Mouse (Mus musculus): ENCODE measurements around the gene Endou.

The Endou gene

DNA sequence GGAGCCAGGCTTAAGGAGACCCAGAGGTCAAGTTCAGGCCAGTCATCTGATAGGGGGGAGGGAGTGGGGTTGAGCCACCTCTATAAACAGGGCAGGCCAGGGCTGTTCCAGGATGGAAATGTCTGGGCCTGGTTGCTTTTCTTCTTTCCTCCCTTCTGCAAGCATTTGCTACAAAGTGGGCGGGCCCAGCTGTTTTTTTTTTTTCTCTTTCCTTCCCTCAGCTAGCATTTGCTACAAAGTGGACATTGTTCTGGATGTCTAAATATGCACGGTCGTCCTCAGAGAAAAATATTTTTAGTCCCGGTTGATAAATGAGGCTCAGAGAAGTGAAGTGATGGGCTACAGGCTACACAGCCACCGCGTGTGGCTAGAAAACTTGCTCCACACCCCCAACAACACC is 23.3 kb upstream of the Endou start:
- DNase-seq (ENCODE audit: low spot score), result no peak

DNA sequence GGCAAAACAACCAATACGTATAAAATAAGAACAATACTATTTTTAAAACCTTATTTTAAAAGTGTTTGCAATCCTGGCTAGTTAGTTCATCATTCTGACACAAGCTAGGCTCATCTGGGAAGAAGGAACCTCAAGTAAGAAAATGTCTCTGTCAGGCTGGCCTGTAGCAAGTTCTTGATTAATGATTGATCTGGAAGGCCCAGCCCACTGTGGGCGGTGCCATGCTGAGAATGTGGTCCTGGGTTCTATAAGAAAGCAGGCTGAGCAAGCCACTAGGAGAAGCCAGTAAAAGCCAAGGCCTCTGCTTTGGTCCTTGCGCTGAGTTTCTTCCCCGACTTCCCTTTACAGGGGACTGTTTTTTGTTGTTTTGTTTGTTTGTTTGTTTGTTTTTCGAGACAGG is 21.4 kb upstream of the Endou start:
- no peak for DNase-seq (ENCODE audit: low spot score)

DNA sequence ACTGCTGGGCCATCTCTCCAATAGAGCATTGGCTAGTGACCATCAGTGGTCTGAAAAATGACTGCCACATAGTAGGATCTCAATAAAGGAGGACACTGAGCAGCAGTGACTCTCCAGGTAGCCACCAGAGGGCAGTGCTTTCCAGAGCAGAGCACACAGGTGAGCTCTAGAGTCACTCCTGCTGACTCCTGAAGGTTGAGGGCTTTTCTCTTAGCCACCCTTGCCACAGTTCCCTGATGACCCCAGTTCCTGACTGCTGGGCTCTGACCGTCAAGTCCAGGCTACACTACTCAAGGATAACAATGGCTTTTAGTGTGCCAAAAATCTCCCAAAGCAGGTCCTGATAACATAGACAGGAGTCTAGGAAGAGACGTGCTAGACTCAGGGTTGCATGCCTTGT is 20.5 kb upstream of the Endou start:
- DNase-seq (ENCODE audit: low spot score), result no peak

DNA sequence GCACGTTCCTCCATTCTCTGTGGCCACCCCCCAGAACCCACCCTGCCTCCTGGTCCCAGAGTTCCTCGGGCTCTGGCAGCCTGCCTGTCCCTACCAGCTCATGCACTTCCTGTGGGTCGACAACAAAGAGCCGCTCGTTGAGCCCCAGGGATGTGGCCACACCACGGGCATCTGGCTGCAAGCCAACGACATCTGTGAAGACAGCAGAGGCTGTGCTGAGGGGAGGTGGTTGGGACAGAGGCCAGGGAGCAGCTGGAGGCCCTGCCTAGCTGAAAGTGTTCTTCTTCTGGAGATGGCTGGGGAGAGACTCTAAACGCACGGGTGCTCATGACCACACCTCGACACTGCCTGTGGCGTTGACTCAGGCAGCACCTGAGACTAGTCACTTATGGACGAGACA is 19.6 kb upstream of the Endou start:
- peak; percentile 60 for DNase-seq (ENCODE audit: low spot score)

DNA sequence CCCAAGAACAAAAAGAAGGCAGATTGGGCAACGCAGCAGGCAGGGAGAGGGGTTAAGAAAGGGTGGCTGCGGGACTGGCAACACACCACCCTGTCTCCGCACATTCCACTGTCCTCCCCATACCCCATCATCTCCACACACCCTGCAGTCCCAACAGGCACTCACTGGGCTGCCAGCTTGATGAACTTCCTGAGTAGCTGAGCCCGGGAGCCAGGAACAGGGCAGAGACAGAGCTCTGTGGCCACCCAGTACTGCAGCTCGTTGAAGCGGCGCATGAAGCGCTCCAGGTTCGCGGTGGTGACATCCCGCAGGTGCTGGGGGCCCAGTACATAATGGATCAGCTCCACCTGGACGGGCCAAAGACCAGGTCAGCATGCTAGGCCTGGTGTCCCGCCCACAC is 18.7 kb upstream of the Endou start:
- DNase-seq (ENCODE audit: low spot score), result no peak

DNA sequence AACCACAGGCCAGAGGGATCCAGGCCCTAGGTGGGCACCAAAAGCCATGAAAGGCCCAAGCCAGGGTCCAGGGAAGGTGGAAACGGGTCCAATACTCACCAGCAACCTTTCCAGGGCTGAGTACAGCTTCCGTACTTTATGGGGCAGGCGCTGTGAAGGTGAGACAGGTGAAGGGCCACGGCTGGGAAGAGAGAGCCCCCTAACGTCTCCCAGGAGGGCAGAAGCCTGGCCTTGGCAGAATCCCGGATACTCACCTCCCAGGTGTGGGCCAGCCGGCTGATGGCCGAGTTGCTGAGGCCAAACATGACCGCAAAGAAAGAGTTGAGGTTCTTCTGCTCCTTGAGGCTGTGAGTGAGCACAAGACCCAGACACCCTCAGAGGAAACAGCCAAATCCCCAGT is 18.3 kb upstream of the Endou start:
- DNase-seq (ENCODE audit: low spot score), result no peak

DNA sequence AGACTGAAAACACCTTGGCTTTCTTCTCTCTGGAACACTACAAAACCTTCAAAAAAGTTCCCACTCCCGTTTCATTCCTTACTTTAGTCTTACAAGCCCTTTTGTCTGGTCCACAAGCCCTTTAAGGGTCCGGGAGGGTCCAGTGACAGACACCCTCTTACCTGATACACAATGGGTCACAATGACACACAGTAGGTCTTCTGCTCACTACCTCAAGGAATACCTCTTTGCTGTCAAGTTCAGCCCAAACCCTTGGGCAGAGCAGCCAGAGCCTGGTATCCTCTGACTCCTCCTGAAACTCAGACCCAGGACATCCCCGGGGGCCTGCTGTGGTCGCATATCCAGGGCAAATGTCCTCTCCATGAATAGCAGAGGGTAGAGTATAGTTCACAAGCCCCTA is 17.8 kb upstream of the Endou start:
- no peak for DNase-seq (ENCODE audit: low spot score)

DNA sequence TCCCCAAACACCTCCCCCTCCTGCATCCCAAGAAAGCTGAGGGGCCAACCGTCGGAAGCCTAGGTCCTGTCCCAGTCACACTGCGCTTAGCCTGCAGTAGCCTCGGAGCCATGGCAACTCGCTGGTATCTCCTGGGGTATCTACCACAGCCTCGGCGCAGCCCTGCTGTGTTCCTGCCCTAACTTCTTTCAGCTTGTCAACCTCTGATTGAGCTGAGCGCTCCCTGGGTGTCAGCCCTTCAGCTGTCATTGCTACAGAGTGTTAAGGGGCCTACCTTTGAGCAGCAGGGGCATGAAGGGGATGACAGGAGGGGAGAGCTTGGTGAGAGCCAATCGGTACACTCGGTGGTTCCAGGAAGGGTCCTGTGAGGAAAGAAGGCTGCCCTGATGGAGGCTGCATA is 17.2 kb upstream of the Endou start:
- DNase-seq (ENCODE audit: low spot score), result no peak

DNA sequence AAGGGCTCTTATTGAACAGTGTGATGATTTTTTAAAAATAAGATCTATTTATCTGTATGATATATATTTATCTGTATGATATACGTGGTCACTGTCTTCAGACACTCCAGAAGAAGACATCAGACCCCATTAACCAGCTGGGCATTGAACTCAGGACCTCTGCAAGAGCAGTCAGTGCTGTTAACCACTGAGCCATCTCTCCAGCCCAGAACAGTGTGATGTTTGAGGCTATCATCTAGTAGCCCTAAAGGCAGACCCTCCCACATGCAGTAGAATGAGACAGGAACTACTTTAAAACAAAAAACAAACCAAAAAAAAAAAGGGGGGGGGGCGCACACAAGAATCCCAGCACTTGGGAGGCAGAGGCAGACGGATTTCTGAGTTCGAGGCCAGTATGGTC is 16.3 kb upstream of the Endou start:
- DNase-seq (ENCODE audit: low spot score), result no peak

DNA sequence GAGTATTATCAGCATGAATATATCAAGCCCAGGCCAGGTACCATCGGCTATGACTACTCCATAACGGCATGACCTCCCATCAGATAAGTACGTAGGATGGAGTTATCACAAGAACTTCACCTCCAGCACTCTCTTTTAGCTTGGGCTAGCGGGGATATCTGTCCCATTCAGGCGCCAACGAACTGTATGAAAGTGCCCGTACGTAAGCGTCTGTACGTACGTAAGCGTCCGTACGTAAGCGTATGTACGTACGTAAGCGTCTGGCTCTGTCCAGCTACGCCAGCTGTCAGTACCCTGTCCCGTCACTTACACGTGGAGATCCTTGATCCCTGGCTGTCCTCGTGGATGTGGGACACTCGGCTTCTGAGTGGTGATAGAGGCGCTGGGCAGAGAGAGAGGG is 15.6 kb upstream of the Endou start:
- no peak for DNase-seq (ENCODE audit: low spot score)

DNA sequence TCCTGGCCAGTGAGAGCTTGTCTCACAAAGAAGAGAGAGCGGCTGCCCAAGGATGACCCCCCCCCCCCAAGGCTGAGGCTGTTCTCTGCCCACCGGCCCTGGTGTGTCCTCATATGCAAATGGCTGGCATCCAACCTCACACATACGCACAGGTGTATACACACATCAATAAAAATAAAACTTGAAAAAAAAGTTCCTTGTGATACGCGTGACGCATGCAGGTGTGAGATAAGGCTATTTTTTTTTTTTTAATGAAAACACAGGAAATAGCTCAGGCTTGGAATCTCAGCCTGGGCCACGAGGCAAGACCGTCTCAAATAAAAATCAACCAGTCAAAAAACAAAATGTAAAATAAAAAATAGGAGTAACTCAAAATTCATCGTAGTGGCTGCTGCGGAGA is 15.1 kb upstream of the Endou start:
- DNase-seq (ENCODE audit: low spot score), result no peak

DNA sequence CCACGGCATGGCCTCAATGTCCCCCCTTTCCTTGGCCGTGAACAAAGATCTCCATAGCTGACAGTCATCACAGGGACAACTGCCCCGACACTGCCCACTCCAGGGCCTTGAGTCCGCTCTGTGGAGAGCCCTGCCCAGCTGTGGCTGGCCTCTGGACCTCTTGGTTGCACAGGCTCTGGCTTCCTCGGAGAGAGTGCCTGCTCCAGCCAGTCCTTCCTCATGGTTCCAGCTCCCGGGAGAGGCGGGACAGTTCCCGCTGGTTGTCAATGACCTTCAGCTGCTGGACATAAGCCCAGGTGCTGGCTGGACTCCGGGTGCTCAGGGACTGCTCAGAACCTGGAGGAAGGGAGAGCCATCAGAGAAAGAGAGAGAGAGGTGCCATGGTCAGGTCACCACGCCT is 14.2 kb upstream of the Endou start:
- DNase-seq (ENCODE audit: low spot score), result no peak

DNA sequence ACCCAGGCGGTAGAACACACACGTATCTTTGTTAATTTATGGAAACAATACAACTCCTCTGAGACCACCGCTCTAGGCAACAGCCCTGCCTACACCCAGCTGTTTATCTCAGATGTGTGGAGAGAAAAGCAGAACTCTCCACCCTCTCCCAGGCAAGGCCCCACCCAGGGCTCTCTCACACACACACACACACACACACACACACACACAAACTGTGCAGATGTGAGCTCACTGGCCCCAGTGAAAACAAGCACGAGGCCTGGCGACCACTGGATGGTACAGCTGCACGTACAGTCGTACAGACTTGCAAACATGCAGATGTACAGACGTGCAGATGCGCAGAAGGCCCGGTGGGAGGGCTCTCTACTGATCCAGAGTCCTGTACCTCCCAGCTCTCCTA is 13.8 kb upstream of the Endou start:
- DNase-seq (ENCODE audit: low spot score), result no peak

DNA sequence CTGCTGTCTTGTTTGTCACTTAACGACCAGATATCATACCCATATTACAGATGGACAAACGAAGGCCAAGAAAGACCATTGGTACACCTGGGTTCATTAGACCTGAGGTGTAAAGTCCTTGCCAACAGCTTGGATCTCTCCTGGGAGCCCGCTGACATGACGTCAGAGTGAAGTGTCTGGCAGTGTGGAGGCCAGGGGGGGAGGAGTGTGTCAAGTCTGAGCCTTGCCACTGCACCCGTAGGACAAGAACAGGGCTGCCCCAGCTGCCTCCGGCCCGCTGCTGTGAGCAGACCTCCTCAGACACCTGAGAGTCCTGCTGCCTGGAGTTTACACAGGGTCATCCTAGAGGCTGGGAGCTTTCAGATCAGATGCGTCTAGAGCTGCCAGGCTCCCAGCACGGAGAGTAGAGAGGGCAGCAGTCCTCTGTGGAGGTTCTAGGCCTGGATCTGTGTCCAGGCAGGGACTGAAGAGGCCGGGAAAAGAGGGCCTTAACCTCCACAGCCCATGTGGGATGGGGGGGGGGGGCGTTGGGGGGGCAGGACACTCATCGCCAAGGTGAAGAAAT is 12.9 kb upstream of the Endou start:
- DNase-seq (ENCODE audit: low spot score), result no peak

DNA sequence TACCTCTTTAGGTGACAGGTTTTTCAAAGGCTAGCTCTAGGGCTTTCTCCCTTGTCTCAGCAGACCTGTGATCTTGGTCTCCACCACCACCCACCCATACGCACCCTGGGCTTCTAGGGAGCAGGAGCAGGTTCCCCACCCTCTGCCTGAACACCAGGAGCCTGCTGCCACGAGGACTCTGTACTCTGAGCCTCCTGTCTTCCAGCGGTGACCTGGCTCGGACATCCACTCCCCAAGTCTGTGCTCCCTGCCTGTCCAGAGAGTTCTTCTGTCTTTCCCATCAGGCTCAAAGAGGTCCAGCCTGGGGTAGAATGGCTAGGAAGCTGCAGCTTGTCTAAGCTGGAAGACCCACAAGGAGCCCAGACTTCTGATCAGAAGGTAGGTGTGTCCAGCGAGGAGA is 12.1 kb upstream of the Endou start:
- no peak for DNase-seq (ENCODE audit: low spot score)

DNA sequence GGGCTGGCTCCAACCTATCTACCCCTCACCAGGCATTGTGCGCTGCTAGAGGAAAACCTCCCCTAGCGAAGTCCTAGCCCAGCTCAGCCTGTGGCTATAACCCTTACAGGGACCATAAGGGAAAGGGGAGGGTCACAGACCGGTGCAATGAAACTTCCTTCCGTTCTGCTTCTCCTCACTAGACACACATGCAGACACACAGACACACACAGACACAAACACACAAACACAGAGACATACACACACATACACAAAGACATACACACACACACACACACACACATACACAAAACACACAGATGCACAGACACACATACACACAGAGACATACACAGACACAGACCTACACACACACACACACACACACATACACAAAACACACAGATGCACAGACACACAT is 11.5 kb upstream of the Endou start:
- no peak for DNase-seq (ENCODE audit: low spot score)

DNA sequence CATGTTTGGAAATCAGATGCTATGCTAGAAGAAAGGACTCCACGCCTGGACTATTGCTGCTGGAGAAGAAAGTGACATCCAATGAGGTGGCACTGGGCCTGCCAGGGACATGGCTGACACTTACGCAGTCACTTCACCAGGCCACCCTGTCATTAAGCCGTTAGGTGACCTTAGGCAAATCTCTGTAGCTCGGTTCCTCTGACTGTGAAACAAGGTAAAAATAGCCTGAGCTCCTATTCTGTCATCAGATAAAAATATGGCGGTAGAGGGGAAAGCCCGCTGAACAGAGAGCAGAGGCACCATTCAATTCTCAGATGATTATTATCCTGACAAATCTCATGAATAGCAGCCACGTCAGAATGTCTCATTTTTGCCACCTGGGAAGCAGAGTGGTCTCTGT is 10.9 kb upstream of the Endou start:
- DNase-seq (ENCODE audit: low spot score), result no peak

DNA sequence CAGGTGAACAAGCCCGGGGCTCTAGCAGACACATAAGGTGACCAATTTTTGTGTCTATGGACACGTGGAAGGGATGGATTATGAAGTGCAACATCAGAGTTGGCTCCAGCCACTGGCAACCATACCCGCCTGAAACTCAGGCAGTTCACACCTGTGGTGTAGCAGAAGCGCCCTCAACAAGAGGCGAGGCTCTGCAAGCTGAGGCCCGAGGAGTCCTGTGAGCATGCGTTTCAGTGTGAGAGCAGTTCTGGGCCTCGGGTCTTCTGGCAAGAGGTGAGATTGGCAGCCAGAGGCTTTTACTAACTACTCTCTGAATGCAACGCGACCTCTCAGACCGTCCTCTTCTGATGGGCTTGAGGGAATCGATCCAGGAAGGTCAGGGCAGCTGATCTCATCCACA is 10.5 kb upstream of the Endou start:
- DNase-seq (ENCODE audit: low spot score), result no peak

DNA sequence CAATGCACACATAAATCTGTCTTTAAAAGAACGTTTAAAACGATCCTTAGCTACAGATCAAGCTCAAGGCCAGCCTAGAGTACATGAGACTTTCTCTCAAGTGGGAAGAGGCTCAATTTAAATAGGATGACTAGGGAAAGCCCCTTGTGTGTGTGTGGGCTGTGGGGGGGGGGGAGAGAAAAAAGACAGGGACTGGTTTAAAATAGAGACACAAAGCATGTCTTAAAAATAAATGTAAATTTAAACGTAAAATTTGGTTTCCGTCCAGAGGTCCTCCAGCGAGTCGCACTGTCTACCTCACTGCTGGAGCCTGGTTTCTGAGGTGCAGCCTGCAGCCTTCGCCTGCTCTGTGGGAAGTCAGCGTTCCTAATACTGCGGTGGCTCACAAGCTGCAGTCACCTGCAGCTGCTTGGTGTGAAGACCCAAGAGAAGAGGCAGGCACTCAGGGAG is 9.2 kb upstream of the Endou start:
- no peak for DNase-seq (ENCODE audit: low spot score)

DNA sequence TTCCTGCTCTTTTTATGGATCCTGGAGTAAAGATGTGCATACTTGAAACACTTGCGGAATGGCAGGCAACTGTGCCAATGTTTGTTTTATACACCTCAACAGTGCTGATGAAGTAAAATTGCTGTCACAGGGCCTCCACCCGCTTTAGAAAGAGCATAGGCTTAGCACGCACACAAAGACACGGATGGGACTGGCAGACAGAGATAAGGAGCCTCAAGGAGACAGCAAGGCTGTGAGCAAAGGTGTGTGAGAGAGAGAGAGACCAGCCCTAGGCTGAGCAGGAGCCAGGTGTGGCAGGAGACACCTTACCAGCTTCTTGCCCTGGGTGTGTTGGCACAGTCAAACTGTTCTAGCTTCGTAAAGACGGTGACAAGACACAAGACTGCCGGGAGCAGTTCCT is 7.8 kb upstream of the Endou start:
- no peak for DNase-seq (ENCODE audit: low spot score)

DNA sequence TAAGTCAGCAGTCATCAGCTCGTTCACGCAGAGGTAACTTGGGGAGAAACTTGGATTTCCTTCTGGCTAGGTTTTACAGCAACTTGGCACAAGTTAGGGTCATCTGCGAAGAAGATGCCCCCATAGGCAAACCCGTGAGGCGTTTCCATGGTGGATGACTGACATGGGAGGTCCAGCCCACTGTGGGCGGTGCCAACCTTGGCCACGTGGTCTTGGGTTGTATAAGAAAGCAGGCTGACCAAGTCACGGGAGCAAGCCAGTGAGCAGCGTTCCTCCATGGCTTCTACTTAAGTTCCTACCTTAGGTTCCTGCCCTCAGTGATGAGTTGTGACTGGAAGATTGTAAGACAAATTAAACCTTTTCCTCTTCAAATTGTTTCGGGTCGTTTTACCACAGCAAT is 849 bp upstream of the Endou start:
- no peak for DNase-seq (ENCODE audit: low spot score)

DNA sequence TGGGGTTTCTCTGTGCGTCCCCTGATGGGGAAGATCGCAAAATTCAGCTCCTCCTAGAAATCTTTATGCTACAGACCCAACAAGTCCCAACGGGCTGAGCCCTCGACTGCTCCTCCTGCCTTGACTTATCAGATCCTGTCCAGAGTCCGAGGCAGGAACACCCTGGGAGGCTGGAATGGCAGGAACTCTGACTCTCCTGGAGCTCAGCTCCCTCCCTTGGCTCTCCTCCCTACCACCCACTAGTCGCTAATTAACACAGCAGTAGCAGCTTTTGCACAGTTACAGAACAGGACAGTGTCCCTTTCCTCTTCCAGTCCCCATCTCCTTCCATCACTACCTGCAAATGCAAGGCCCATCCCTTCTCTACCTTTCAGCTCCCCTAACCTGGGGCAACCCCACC is 774 bp downstream of the Endou start:
- DNase-seq (ENCODE audit: low spot score), result no peak

DNA sequence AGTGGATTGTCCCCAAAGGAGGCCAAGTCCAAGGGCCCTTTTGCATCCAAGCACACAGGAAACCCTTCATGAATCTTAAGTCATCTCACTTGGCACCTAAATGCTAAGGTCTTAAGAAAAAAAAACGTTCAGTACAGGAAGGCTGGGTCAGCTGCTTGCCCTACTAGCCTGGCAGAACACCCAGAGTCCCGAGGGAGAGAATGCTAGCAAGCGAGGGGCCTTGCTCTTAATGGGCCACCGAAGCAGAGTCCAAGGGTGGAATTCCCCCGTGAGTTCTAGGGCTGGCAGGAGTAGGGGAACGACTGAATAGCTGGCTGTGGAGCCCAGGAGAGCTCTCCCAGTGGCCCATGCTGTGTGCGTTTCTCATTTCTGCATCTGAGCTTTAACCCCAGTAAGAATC is 2.3 kb downstream of the Endou start:
- no peak for DNase-seq (ENCODE audit: low spot score)

DNA sequence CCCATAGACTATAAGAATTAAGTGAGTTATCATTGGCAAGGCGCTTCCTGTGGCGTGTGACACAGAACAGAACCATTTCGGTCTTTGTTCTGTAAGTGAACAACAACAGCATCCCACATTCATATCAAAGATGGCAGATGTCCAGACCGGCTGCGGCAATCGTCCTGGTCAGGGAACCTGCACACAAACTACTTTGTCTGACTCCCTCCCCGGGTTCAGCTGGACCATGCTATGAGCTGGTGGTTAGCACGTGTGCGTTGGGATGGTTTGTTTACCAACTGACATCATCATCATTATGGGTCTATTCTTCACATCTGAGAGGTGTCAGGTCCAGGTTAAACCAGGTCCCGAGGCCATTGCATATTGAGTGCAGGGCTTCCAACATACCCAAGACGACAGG is 2.7 kb downstream of the Endou start:
- DNase-seq (ENCODE audit: low spot score), result no peak

DNA sequence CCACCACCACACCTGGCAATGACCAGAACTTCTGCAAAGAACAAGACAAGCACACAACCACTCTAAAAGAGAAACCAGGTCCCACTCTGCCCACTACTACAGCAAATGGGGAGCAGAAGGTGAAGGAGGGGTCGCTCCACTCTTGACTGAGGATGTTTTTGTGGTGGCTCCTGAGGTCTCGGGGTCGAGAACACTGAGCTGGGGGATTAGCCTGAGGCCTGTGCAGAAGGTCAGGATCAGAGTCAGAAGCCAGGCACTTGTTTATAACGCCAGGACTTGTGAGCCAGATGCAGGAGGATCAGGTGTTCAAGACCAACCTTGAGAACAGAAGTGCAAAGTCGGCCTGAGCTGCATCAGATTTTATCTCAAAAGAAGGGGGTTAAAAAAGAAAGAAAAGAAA is 3.6 kb downstream of the Endou start:
- DNase-seq (ENCODE audit: low spot score), result no peak
